14 mouse cellular contexts compared by ENCODE assay signal in the genomic region with DNA sequence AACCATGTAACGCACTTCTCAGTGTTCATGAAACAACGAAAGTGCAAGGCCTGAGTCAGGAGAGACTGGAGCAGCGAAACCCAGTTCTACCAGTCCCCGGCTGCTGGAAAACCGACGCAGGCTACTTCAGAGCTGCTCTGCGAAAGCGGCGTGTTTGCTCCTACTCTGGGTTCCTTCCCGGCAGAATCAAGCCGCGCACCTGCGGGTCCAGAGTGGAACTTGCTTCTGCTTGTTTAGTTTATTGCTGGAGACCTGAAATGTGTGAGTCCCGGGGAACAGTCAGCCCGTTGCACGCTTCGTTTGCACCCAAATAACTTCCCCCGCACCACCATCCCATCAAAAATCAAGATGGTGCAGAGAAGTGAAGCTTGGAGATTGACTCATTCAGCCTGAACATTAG. TPM values are rescaled to one million over a fixed set of nuclear protein-coding genes. Genes with fewer than 3 reads are reported as not detected.
DNase-seq lines count a peak whose midpoint lies in the region; ATAC-seq and TF ChIP-seq lines count a peak whose summit lies in the region.
"Had no signal": no experiment of that assay in that cellular context is flagged by ENCODE, and none has a peak within 500 bp of the region (broad histone marks: within the 10 kb centered on the region; RNA-seq: fewer than 3 reads in every experiment).

Gene Pax1, plus strand, starts transcription at position 345 of the 400 bp plus-strand sequence.

- H3K9ac ChIP-seq in forebrain, embryonic 14.5 days (ENCODE audit: low read length), result no peak within 1 kb of the TSS
- H3K9ac ChIP-seq in intestine, embryonic 15.5 days, result no peak within 1 kb of the TSS
- no peak within 1 kb of the TSS for H3K9ac ChIP-seq in intestine, postnatal 0 days (ENCODE audit: low read depth, low read length)
- H3K9ac ChIP-seq: hindbrain, embryonic 15.5 days; midbrain, embryonic 13.5 days had no signal

- no peaks in the 10 kb centered on the region for H3K36me3 ChIP-seq in forebrain, embryonic 10.5 days (replicated peaks)
- H3K36me3 ChIP-seq in forebrain, embryonic 14.5 days (ENCODE audit: control insufficient read depth, insufficient read depth, low read length), result no peaks in the 10 kb centered on the region
- H3K36me3 ChIP-seq in intestine, embryonic 15.5 days, result no peaks in the 10 kb centered on the region
- H3K36me3 ChIP-seq in intestine, postnatal 0 days (ENCODE audit: control insufficient read depth, insufficient read depth), result no peaks in the 10 kb centered on the region
- H3K36me3 ChIP-seq in E14TG2a.4 (ENCODE audit: insufficient read depth, low read length), result no peaks in the 10 kb centered on the region
- H3K36me3 ChIP-seq: hindbrain, embryonic 15.5 days; midbrain, embryonic 13.5 days had no signal

- TF ChIP-seq CTCF in intestine, postnatal 0 days (IDR thresholded peaks at IDR 0.05; ENCODE audit: low read depth), result no peak
- no peak for TF ChIP-seq CTCF in E14TG2a.4 (conservative IDR thresholded peaks at IDR 0.05; ENCODE audit: low read length)
- no peak for TF ChIP-seq CTCF in embryonic fibroblast, embryonic 13.5 days (IDR thresholded peaks at IDR 0.05; ENCODE audit: borderline replicate concordance, insufficient read depth, low read length)

- H3K4me3 ChIP-seq in forebrain, embryonic 10.5 days, result 0 out of 2 replicates have a peak within 1 kb of the TSS, but pooled peaks have one; percentile 5
- no peak within 1 kb of the TSS for H3K4me3 ChIP-seq in forebrain, embryonic 14.5 days (ENCODE audit: low read depth, low read length)
- H3K4me3 ChIP-seq in intestine, embryonic 15.5 days (replicated peaks), result no peak within 1 kb of the TSS
- H3K4me3 ChIP-seq in intestine, postnatal 0 days (ENCODE audit: low read depth, low read length), result no peak within 1 kb of the TSS
- H3K4me3 ChIP-seq in E14TG2a.4 (replicated peaks; ENCODE audit: low read length), result peak within 1 kb of the TSS; percentile 56
- peak within 1 kb of the TSS; percentile 24 for H3K4me3 ChIP-seq in embryonic fibroblast, embryonic 13.5 days (ENCODE audit: insufficient read depth, low read length)
- H3K4me3 ChIP-seq: hindbrain, embryonic 15.5 days; midbrain, embryonic 13.5 days had no signal

- no peaks in the 10 kb centered on the region for H3K9me3 ChIP-seq in forebrain, embryonic 10.5 days
- no peaks in the 10 kb centered on the region for H3K9me3 ChIP-seq in forebrain, embryonic 14.5 days (replicated peaks; ENCODE audit: control insufficient read depth, low read length)
- no peaks in the 10 kb centered on the region for H3K9me3 ChIP-seq in intestine, embryonic 15.5 days
- no peaks in the 10 kb centered on the region for H3K9me3 ChIP-seq in intestine, postnatal 0 days (ENCODE audit: control insufficient read depth)
- no peaks in the 10 kb centered on the region; the same call in 1 of the 2 replicates for H3K9me3 ChIP-seq in E14TG2a.4 (ENCODE audit: low read length)
- H3K9me3 ChIP-seq: hindbrain, embryonic 15.5 days; midbrain, embryonic 13.5 days had no signal

- peaks cover 20% of the 10 kb centered on the region for H3K4me1 ChIP-seq in forebrain, embryonic 10.5 days
- no peaks in the 10 kb centered on the region for H3K4me1 ChIP-seq in forebrain, embryonic 14.5 days (ENCODE audit: control insufficient read depth, insufficient read depth, low read length)
- H3K4me1 ChIP-seq in intestine, embryonic 15.5 days (replicated peaks), result peaks cover 12% of the 10 kb centered on the region
- no peaks in the 10 kb centered on the region for H3K4me1 ChIP-seq in intestine, postnatal 0 days (replicated peaks; ENCODE audit: control insufficient read depth, insufficient read depth, low read length)
- H3K4me1 ChIP-seq in E14TG2a.4 (replicated peaks; ENCODE audit: low read depth, low read length), result peaks cover 40% of the 10 kb centered on the region
- no peaks in the 10 kb centered on the region for H3K4me1 ChIP-seq in embryonic fibroblast, embryonic 13.5 days (ENCODE audit: control insufficient read depth, insufficient read depth, low read length)

- H3K4me2 ChIP-seq in forebrain, embryonic 14.5 days (ENCODE audit: low read length), result no peak within 1 kb of the TSS
- H3K4me2 ChIP-seq in intestine, embryonic 15.5 days (replicated peaks), result 0 out of 2 replicates have a peak within 1 kb of the TSS, but pooled peaks have one; percentile 3
- H3K4me2 ChIP-seq in intestine, postnatal 0 days (replicated peaks; ENCODE audit: low read depth), result no peak within 1 kb of the TSS
- H3K4me2 ChIP-seq: hindbrain, embryonic 15.5 days; midbrain, embryonic 13.5 days had no signal

- no peak for TF ChIP-seq POLR2A in embryonic fibroblast, embryonic 13.5 days (IDR thresholded peaks at IDR 0.05; ENCODE audit: low read depth, low read length)

- peaks cover 100% of the 10 kb centered on the region for H3K27me3 ChIP-seq in forebrain, embryonic 10.5 days (ENCODE audit: poor library complexity, severe bottlenecking)
- H3K27me3 ChIP-seq in forebrain, embryonic 14.5 days (replicated peaks; ENCODE audit: control insufficient read depth, insufficient read depth, low read length), result peaks cover 96% of the 10 kb centered on the region
- H3K27me3 ChIP-seq in intestine, embryonic 15.5 days (replicated peaks), result peaks cover 85% of the 10 kb centered on the region
- peaks cover 84% of the 10 kb centered on the region for H3K27me3 ChIP-seq in intestine, postnatal 0 days (replicated peaks; ENCODE audit: control insufficient read depth, insufficient read depth, low read length)
- H3K27me3 ChIP-seq in E14TG2a.4 (ENCODE audit: insufficient read depth, low read length), result peaks cover 94% of the 10 kb centered on the region

- no peak for ATAC-seq in forebrain, embryonic 14.5 days
- ATAC-seq in intestine, embryonic 15.5 days, result no peak
- ATAC-seq in intestine, postnatal 0 days, result no peak
- no peak for ATAC-seq in megakaryocyte progenitor cell, adult 5-6 weeks (replicated peaks; ENCODE audit: poor library complexity)
- ATAC-seq: midbrain, embryonic 13.5 days had no signal

- WGBS in forebrain, embryonic 10.5 days, result under 1% methylated on average over 18 of the region's 18 CpGs
- WGBS in forebrain, embryonic 14.5 days, result under 1% methylated on average over 18 of the region's 18 CpGs
- under 1% methylated on average over 18 of the region's 18 CpGs for WGBS in intestine, embryonic 15.5 days
- WGBS in intestine, postnatal 0 days, result under 1% methylated on average over 18 of the region's 18 CpGs

- no peak within 1 kb of the TSS for H3K27ac ChIP-seq in forebrain, embryonic 10.5 days
- H3K27ac ChIP-seq in forebrain, embryonic 14.5 days (ENCODE audit: low read depth, low read length), result no peak within 1 kb of the TSS
- H3K27ac ChIP-seq in intestine, embryonic 15.5 days, result no peak within 1 kb of the TSS
- H3K27ac ChIP-seq in intestine, postnatal 0 days (ENCODE audit: low read depth, low read length), result no peak within 1 kb of the TSS
- no peak within 1 kb of the TSS for H3K27ac ChIP-seq in embryonic fibroblast, embryonic 13.5 days (ENCODE audit: insufficient read depth, low read length)
- H3K27ac ChIP-seq: hindbrain, embryonic 15.5 days; midbrain, embryonic 13.5 days had no signal

- no peak for DNase-seq in forebrain, embryonic 10.5 days (ENCODE audit: extremely low spot score, low spot score)
- DNase-seq in forebrain, embryonic 14.5 days (ENCODE audit: low spot score), result no peak
- no peak for DNase-seq in natural killer cell, adult 2 months (ENCODE audit: low spot score in 2 of 2)
- DNase-seq: adrenal gland, postnatal 36 days; cerebellum, adult 9-10 months had no signal

RNA-seq across cellular contexts. Expression of gene Pax1, which starts in this region (rescaled TPM):
- 0.05 and 0.14 TPM in 2 replicates for polyA plus RNA-seq in forebrain, embryonic 10.5 days (2016; fragmentation: Nextera tagmentation; extraction: Ambion mirVana)
- not detected in 2 replicates for polyA plus RNA-seq in forebrain, embryonic 14.5 days (2014; fragmentation: Nextera tagmentation; extraction: Ambion mirVana)
- polyA plus RNA-seq in intestine, embryonic 15.5 days (2015; fragmentation: Nextera tagmentation; extraction: Ambion mirVana), result 0.10 TPM in 1 of 2 replicates, not detected in the other
- polyA plus RNA-seq in intestine, postnatal 0 days (2015; fragmentation: Nextera tagmentation; extraction: Ambion mirVana), result 0.05 TPM in 1 of 2 replicates, not detected in the other
- 6.9 and 13.6 TPM in 2 replicates for polyA plus RNA-seq in embryonic fibroblast, embryonic 13.5 days (2011; ENCODE audit: insufficient read length, low read depth, missing spikeins)
- not detected in 2 replicates for total RNA-seq in megakaryocyte progenitor cell, adult 5-6 weeks (2015)
- total RNA-seq in megakaryocyte progenitor cell, adult 5-6 weeks (2017), result not detected in 2 replicates
- total RNA-seq: adrenal gland, postnatal 36 days; layer of hippocampus, postnatal 10 days had no signal
- polyA plus RNA-seq: hindbrain, embryonic 15.5 days; liver, embryonic 16.5 days had no signal

Comparison
In these comparisons a context has a peak if more than half of its experiments do, and no peak if none do; other contexts are left out.
1. H3K4me3 ChIP-seq: peak in forebrain, embryonic 10.5 days (single experiment), E14TG2a.4 (single experiment) and embryonic fibroblast, embryonic 13.5 days (single experiment); none in forebrain, embryonic 14.5 days (single experiment), intestine, embryonic 15.5 days (single experiment) and intestine, postnatal 0 days (single experiment).